Mouse (Mus musculus) small intestine, adult 2 months (tissue): ENCODE data around the gene Ctnnd2. TPM values are rescaled to one million over a fixed set of nuclear protein-coding genes. Genes with fewer than 3 reads are reported as not detected.

Experiments used
- H3K27ac ChIP-seq: fragments of 200-500 bp; 2 replicates; pipeline ENCODE4 v1.5.1; 2012; ENCODE audit warnings: low read depth, low read length, control low read depth, inconsistent platforms; ENCODE audit not compliant: insufficient read depth
- H3K27me3 ChIP-seq: fragments of 200-500 bp; 2 replicates; pipeline ENCODE4 v1.6.1; 2012; ENCODE audit warnings: mild to moderate bottlenecking, moderate library complexity, low read length, inconsistent platforms; ENCODE audit not compliant: control insufficient read depth, insufficient read depth
- H3K36me3 ChIP-seq: fragments of 200-500 bp; 2 replicates; pipeline ENCODE4 v1.6.1; 2012; ENCODE audit warnings: mild to moderate bottlenecking, low read length, control low read depth, inconsistent platforms; ENCODE audit not compliant: control insufficient read depth, insufficient read depth
- H3K4me1 ChIP-seq: fragments of 200-500 bp; 2 replicates; pipeline ENCODE4 v1.6.1; 2012; ENCODE audit warnings: low read length, inconsistent platforms, mixed read lengths; ENCODE audit not compliant: control insufficient read depth, insufficient read depth, insufficient read length
- H3K4me3 ChIP-seq: fragments of 200-500 bp; 2 replicates; pipeline ENCODE4 v1.5.1; 2012; ENCODE audit warnings: low read depth, mild to moderate bottlenecking, control low read depth, inconsistent platforms, low read length, moderate library complexity
- CTCF ChIP-seq: fragments of 200-500 bp; IDR thresholded peaks from 2 replicates; pipeline ENCODE4 v1.5.1; 2012; ENCODE audit warnings: low read depth, mild to moderate bottlenecking, control low read depth, inconsistent platforms, low read length, moderate library complexity, mixed read lengths; ENCODE audit not compliant: insufficient replicate concordance, insufficient read length; ENCODE audit errors: extremely low read depth
- POLR2A ChIP-seq: fragments of 200-500 bp; IDR thresholded peaks from 2 replicates; pipeline ENCODE4 v1.6.1; 2012; ENCODE audit warnings: low read depth, mild to moderate bottlenecking, control low read depth, inconsistent platforms, low read length, moderate library complexity
- WGBS: fragments of 180-500 bp; shearing (Covaris S2); methylation state at CpG from one replicate; pipeline ENCODE4 v1.1.7; 2018; 5-methylcytosine and 5-hydroxymethylcytosine counted together
- polyA plus RNA-seq: library from polyadenylated mRNA; depleted of rRNA; stranded (reverse); fragments of >200 nt; gene quantifications from 2 replicates; pipeline ENCODE4 v1.2.3, GENCODE M21; 2012

Gene Ctnnd2
- polyA plus RNA-seq, 1 experiment: 1.3 TPM

GRCm38 (mm10) chr15:30719226-30719625 lies 546.8 kb downstream of the Ctnnd2 start:
- WGBS: 50% methylated on average over 2 of the region's 2 CpGs
- H3K4me3 ChIP-seq: no peak overlapping the region
- TF ChIP-seq POLR2A (no peak), CTCF (no peak)
- no peak overlapping the region for H3K27ac ChIP-seq
- H3K4me1 ChIP-seq: no peaks in the 10 kb centered on the region
- no peaks in the 10 kb centered on the region for H3K27me3 ChIP-seq
- no peaks in the 10 kb centered on the region for H3K36me3 ChIP-seq

DNA sequence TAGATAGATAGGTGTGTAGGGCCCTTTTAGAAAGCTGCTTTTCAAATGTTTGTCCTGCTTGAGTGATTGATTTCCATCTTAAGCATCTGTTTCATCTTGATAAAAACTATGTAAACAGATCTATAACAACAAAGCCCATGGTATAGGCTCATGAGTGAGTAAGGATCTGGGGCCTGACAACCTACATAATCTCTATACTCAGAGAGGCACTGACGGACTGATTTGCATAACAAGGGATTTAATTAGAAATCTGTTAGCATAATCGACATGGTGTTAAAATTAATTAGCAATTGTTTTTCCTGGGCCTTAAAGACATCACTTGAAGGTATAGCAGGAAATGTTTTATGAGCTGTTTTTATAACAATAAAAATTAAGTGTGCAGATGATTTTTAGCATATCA lies 548.7 kb downstream of the Ctnnd2 start:
- H3K4me1 ChIP-seq: no peaks in the 10 kb centered on the region
- H3K4me3 ChIP-seq: no peak overlapping the region
- no peak overlapping the region for H3K27ac ChIP-seq
- H3K27me3 ChIP-seq: no peaks in the 10 kb centered on the region
- no peak for TF ChIP-seq CTCF
- TF ChIP-seq POLR2A: no peak
- 62% methylated on average over 2 of the region's 2 CpGs for whole genome bisulfite sequencing
- H3K36me3 ChIP-seq: no peaks in the 10 kb centered on the region

- Histone ChIP-seq H3K36me3 (no peaks in the 10 kb centered on the region), H3K27ac (no peak overlapping the region), H3K4me3 (no peak overlapping the region), H3K27me3 (no peaks in the 10 kb centered on the region), H3K4me1 (no peaks in the 10 kb centered on the region)
- TF ChIP-seq CTCF (no peak), POLR2A (no peak)
- 92% methylated on average over 5 of the region's 5 CpGs for whole genome bisulfite sequencing
These were observed 553.7 kb downstream of the Ctnnd2 start for GRCm38 (mm10) chr15:30726066-30726465.

- 66% methylated on average over 4 of the region's 4 CpGs for WGBS
- no peak overlapping the region for H3K4me3 ChIP-seq
- H3K27me3 ChIP-seq: no peaks in the 10 kb centered on the region
- TF ChIP-seq CTCF: no peak
- TF ChIP-seq POLR2A: no peak
- no peak overlapping the region for H3K27ac ChIP-seq
- no peaks in the 10 kb centered on the region for H3K4me1 ChIP-seq
- H3K36me3 ChIP-seq: no peaks in the 10 kb centered on the region
These were observed 565.8 kb downstream of the Ctnnd2 start for GRCm38 (mm10) chr15:30738178-30738577.

- Histone ChIP-seq H3K36me3 (no peaks in the 10 kb centered on the region), H3K27ac (no peak overlapping the region), H3K4me1 (no peaks in the 10 kb centered on the region), H3K27me3 (no peaks in the 10 kb centered on the region), H3K4me3 (no peak overlapping the region)
- WGBS: 22% methylated on average over 6 of the region's 6 CpGs
- TF ChIP-seq POLR2A (no peak), CTCF (no peak)
These were observed 568.3 kb downstream of the Ctnnd2 start for GRCm38 (mm10) chr15:30740728-30741127.

- no peaks in the 10 kb centered on the region for H3K27me3 ChIP-seq
- TF ChIP-seq CTCF (no peak), POLR2A (no peak)
- H3K4me3 ChIP-seq: no peak overlapping the region
- H3K4me1 ChIP-seq: no peaks in the 10 kb centered on the region
- H3K36me3 ChIP-seq: no peaks in the 10 kb centered on the region
- H3K27ac ChIP-seq: no peak overlapping the region
- WGBS: 56% methylated on average over 2 of the region's 2 CpGs
These were observed 585.6 kb downstream of the Ctnnd2 start for GRCm38 (mm10) chr15:30757991-30758390.

DNA sequence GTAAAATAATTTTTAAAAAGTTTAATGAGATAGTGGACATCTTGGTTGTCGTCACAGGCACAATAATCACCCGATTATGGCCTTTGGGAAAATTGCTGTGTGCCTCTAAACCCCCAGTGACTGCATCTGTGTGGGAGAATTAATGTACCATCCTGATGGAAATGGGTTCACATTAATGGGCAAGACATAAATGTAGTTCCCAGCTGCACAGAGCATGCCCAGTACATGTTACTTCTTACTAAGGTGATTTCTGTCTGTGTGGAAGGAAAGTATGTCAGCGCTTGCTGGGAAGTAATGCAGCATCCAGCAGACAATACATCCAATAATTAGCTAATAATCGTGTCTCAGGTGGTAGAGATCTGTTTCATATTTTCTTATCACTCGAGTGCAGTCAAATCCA lies 589.8 kb downstream of the Ctnnd2 start:
- Histone ChIP-seq H3K4me3 (no peak overlapping the region), H3K27me3 (no peaks in the 10 kb centered on the region), H3K36me3 (no peaks in the 10 kb centered on the region), H3K4me1 (no peaks in the 10 kb centered on the region), H3K27ac (no peak overlapping the region)
- 64% methylated on average over 5 of the region's 5 CpGs for WGBS
- TF ChIP-seq POLR2A: no peak
- no peak for TF ChIP-seq CTCF

DNA sequence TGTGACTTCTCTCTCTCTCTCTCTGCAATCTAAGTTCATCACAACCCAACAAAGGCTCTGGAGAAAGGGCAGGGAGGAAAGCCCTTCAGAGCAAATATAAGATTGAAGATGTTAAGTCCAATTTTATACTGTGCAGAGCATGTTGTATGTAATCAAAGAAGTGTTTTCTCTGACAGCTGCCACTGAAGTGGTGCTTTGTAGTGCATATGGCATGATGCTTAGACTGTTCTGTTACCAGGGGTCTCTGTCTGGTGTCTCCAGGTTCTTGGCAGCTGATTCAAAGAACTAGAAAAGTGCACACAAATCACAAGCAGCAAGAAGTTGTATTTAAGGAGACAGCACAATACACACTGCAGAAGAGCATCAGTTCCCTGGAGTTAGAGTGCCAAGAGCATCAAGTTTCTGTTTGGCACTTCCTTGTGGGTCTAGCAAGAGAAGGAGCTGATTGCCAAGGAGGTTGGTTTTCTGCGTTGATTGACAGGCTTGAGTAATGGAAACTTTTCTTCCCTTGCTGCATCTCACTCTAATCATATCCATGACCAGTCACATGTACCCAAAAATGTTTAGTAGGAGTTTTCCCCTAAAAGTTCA lies 590.4 kb downstream of the Ctnnd2 start:
- TF ChIP-seq CTCF: no peak
- TF ChIP-seq POLR2A: no peak
- H3K4me1 ChIP-seq: no peaks in the 10 kb centered on the region
- H3K36me3 ChIP-seq: no peaks in the 10 kb centered on the region
- WGBS: 63% methylated on average over 1 of the region's 1 CpGs
- H3K4me3 ChIP-seq: no peak overlapping the region
- H3K27ac ChIP-seq: no peak overlapping the region
- H3K27me3 ChIP-seq: no peaks in the 10 kb centered on the region
